7 mouse cellular contexts compared by ENCODE assay signal in the genomic region with DNA sequence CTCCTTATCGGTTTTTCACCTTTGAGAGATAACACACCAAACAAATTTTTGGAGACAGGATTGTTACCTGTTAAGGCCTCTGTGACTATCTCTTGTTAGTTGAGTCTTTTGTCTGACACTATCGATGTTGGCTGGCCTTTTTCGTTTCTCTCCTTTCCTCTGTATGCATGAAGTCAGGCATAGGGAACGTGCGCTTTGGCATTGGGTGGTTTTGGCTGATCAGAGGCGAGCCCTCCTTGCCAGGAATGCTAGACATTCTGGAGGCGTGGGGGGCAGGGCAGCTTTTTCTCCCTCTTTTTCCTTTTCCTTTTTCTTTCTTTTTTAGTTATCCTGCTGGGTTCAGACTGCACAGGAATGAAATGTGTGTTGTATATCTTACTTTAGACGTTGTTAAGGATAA. TPM values are rescaled to one million over a fixed set of nuclear protein-coding genes. Genes with fewer than 3 reads are reported as not detected.
DNase-seq lines count a peak whose midpoint lies in the region; ATAC-seq and TF ChIP-seq lines count a peak whose summit lies in the region.

No protein-coding gene starts in this region.

- dilution Hi-C loops in CH12.LX (cut with MboI; ENCODE audit: extremely low pct_ligation_motif_present, extremely low pct_unique_long_range_greater_than_20kb, low sequenced_read_pairs), result loop anchor here (25.0 kb wide), 1 partner anchor 144 kb away; no protein-coding TSS in a partner anchor

- peaks cover 18% of the 10 kb centered on the region for H3K79me2 ChIP-seq in CH12.LX (replicated peaks; ENCODE audit: control insufficient read depth, extremely low read depth, insufficient read depth, poor library complexity, severe bottlenecking)
- H3K79me2 ChIP-seq in liver, adult 2 months (ENCODE audit: control insufficient read depth, insufficient read depth, low read length), result peaks cover 10% of the 10 kb centered on the region; the same call in 1 of the 2 replicates

- H3K4me2 ChIP-seq in CH12.LX (ENCODE audit: insufficient read depth, low read depth, poor library complexity, severe bottlenecking), result peak overlapping the region; percentile 90
- H3K4me2 ChIP-seq in forebrain, embryonic 13.5 days, result peak overlapping the region; percentile 84
- H3K4me2 ChIP-seq in hindbrain, embryonic 14.5 days (replicated peaks), result peak overlapping the region; percentile 73

- no peak overlapping the region for H3K27ac ChIP-seq in CH12.LX (ENCODE audit: insufficient read depth, low read depth)
- no peak overlapping the region for H3K27ac ChIP-seq in forebrain, embryonic 13.5 days
- no peak overlapping the region for H3K27ac ChIP-seq in hindbrain, embryonic 14.5 days
- peak overlapping the region; percentile 81 for H3K27ac ChIP-seq in liver, adult 2 months (replicated peaks; ENCODE audit: insufficient read depth, low read depth, low read length)

- no peaks in the 10 kb centered on the region for H3K36me3 ChIP-seq in CH12.LX (replicated peaks in 1 of 2; ENCODE audit: control insufficient read depth in 1 of 2, insufficient read depth in 1 of 2, low read length in 1 of 2)
- H3K36me3 ChIP-seq in forebrain, embryonic 13.5 days (ENCODE audit: poor library complexity, severe bottlenecking), result no peaks in the 10 kb centered on the region
- no peaks in the 10 kb centered on the region for H3K36me3 ChIP-seq in hindbrain, embryonic 14.5 days (replicated peaks; ENCODE audit: control insufficient read depth, insufficient read depth)
- no peaks in the 10 kb centered on the region; the same call in 1 of the 2 replicates for H3K36me3 ChIP-seq in liver, adult 2 months (ENCODE audit: control insufficient read depth, insufficient read depth, low read length)

- in situ Hi-C loops in CH12.LX (cut with MboI; ENCODE audit: low pct_ligation_motif_present, low pct_unique_long_range_greater_than_20kb, low sequenced_read_pairs), result loop anchor here (5.0 kb wide), 1 partner anchor 134 kb away; no protein-coding TSS in a partner anchor

- no peak for TF ChIP-seq CTCF in CH12.LX (conservative IDR thresholded peaks at IDR 0.05 in 1 of 2, IDR thresholded peaks at IDR 0.05 in 1 of 2; ENCODE audit: low read depth in 2 of 2, low read length in 2 of 2)
- TF ChIP-seq CTCF in liver, adult 2 months (IDR thresholded peaks at IDR 0.05; ENCODE audit: low read depth, low read length), result no peak

- H3K4me1 ChIP-seq in CH12.LX (ENCODE audit: control insufficient read depth in 1 of 2, insufficient read depth in 2 of 2), result peaks cover 0 to 12% of the 10 kb centered on the region in 2 experiments; a peak in 2 of 4 replicates
- peaks cover 15% of the 10 kb centered on the region for H3K4me1 ChIP-seq in forebrain, embryonic 13.5 days
- H3K4me1 ChIP-seq in hindbrain, embryonic 14.5 days (replicated peaks; ENCODE audit: control insufficient read depth, insufficient read depth, low read length), result peaks cover 10% of the 10 kb centered on the region; the same call in 1 of the 2 replicates
- H3K4me1 ChIP-seq in liver, adult 2 months (ENCODE audit: control insufficient read depth, insufficient read depth, low read length), result peaks cover 19% of the 10 kb centered on the region; the same call in 1 of the 2 replicates

- no peak for DNase-seq in CH12.LX (ENCODE audit: extremely low read depth)
- peak; percentile 59 for DNase-seq in Muller cell, postnatal 12 days (ENCODE audit: inconsistent ontology term)
- DNase-seq in hindbrain, embryonic 14.5 days (ENCODE audit: low spot score), result no peak
- DNase-seq in liver, adult 2 months (ENCODE audit: extremely low read depth, low read depth, low spot score), result peak; percentile 97
- peak; percentile 30 for DNase-seq in neural tube, embryonic 10.5 days (ENCODE audit: extremely low spot score, low spot score)

- peak overlapping the region; percentile 74 to 99 (median 87) for H3K4me3 ChIP-seq in CH12.LX (replicated peaks in 1 of 3; ENCODE audit: low read depth in 2 of 3, low read length in 2 of 3, poor library complexity in 1 of 3)
- peak overlapping the region; percentile 48 for H3K4me3 ChIP-seq in forebrain, embryonic 13.5 days
- H3K4me3 ChIP-seq in hindbrain, embryonic 14.5 days (replicated peaks; ENCODE audit: low read length), result peak overlapping the region; percentile 40
- H3K4me3 ChIP-seq in liver, adult 2 months (ENCODE audit: insufficient read depth, low read depth, low read length), result peak overlapping the region; percentile 73

- no peak for ATAC-seq in forebrain, embryonic 13.5 days
- ATAC-seq in hindbrain, embryonic 14.5 days (ENCODE audit: low FRiP score), result no peak
- no peak for ATAC-seq in monocyte, adult 5-6 weeks (replicated peaks; ENCODE audit: insufficient number of reproducible peaks, low FRiP score, low TSS enrichment, poor library complexity, severe bottlenecking)

- no peak for TF ChIP-seq EP300 in CH12.LX (IDR thresholded peaks at IDR 0.05; ENCODE audit: low read length)

- peak overlapping the region; percentile 79 for H3K9ac ChIP-seq in CH12.LX (ENCODE audit: insufficient read depth, low read depth)
- H3K9ac ChIP-seq in forebrain, embryonic 13.5 days, result peak overlapping the region; percentile 1; the same call in 1 of the 2 replicates
- H3K9ac ChIP-seq in hindbrain, embryonic 14.5 days, result peak overlapping the region; percentile 47; the same call in 1 of the 2 replicates
- peak overlapping the region; percentile 47 for H3K9ac ChIP-seq in liver, adult 2 months (ENCODE audit: low read depth, low read length)

- no peaks in the 10 kb centered on the region for H3K9me3 ChIP-seq in CH12.LX (replicated peaks; ENCODE audit: low read length)
- no peaks in the 10 kb centered on the region for H3K9me3 ChIP-seq in forebrain, embryonic 13.5 days (replicated peaks)
- H3K9me3 ChIP-seq in hindbrain, embryonic 14.5 days (ENCODE audit: control insufficient read depth, low read length), result no peaks in the 10 kb centered on the region

- no peaks in the 10 kb centered on the region for H3K27me3 ChIP-seq in CH12.LX (replicated peaks)
- H3K27me3 ChIP-seq in forebrain, embryonic 13.5 days, result peaks cover 36% of the 10 kb centered on the region
- H3K27me3 ChIP-seq in hindbrain, embryonic 14.5 days (ENCODE audit: control insufficient read depth, insufficient read depth, low read length), result peaks cover 30% of the 10 kb centered on the region
- H3K27me3 ChIP-seq in liver, adult 2 months (ENCODE audit: control insufficient read depth, insufficient read depth, low read length), result no peaks in the 10 kb centered on the region

- 4% methylated on average over 8 of the region's 8 CpGs for WGBS in forebrain, embryonic 13.5 days
- 7% methylated on average over 8 of the region's 8 CpGs for WGBS in hindbrain, embryonic 14.5 days
- 2% methylated on average over 8 of the region's 8 CpGs for WGBS in liver, adult 2 months

- TF ChIP-seq RAD21 in CH12.LX (IDR thresholded peaks at IDR 0.05; ENCODE audit: low read depth, low read length), result no peak

- TF ChIP-seq POLR2A in CH12.LX (IDR thresholded peaks at IDR 0.05; ENCODE audit: low read depth, low read length), result no peak
- TF ChIP-seq POLR2A in liver, adult 2 months (IDR thresholded peaks at IDR 0.05; ENCODE audit: extremely low read depth, insufficient read depth, low read length), result no peak

TF ChIP-seq in CH12.LX, 34 proteins besides CTCF, POLR2A, EP300 and RAD21:
- TF ChIP-seq MXI1 (IDR thresholded peaks at IDR 0.05; ENCODE audit: low read depth, low read length), result 0 out of 2 replicates have a peak, but pooled peaks have one; percentile 14
- no peak for TF ChIP-seq KAT2A (IDR thresholded peaks at IDR 0.05; ENCODE audit: insufficient replicate concordance, low read length)
- no peak for TF ChIP-seq ZNF384 (IDR thresholded peaks at IDR 0.05; ENCODE audit: low read depth, low read length)
- TF ChIP-seq ZC3H11A (IDR thresholded peaks at IDR 0.05; ENCODE audit: low read depth, low read length), result no peak
- TF ChIP-seq POLR2AphosphoS2 (IDR thresholded peaks at IDR 0.05; ENCODE audit: low read depth, low read length), result no peak
- TF ChIP-seq BHLHE40 (IDR thresholded peaks at IDR 0.05; ENCODE audit: low read depth, low read length), result 0 out of 2 replicates have a peak, but pooled peaks have one; percentile 32
- TF ChIP-seq MAX (IDR thresholded peaks at IDR 0.05; ENCODE audit: low read length), result no peak

RNA-seq across cellular contexts. Expression of a gene that starts 16.3 kb away (rescaled TPM):
- total RNA-seq in CH12.LX (2012; rRNA removed) (24.1 and 37.0 TPM in 2 replicates), CH12.LX (2014; rRNA removed) (45.8 and 53.7 TPM in 2 replicates)
- polyA plus RNA-seq in CH12.LX (2012; ENCODE audit: insufficient read length, low read depth), result 17.8 and 19.7 TPM in 2 replicates
- polyA plus RNA-seq in forebrain, embryonic 13.5 days (2015; fragmentation: Nextera tagmentation; extraction: Ambion mirVana), result 9.6 and 11.5 TPM in 2 replicates
- polyA plus RNA-seq in hindbrain, embryonic 14.5 days (2014; fragmentation: Nextera tagmentation; extraction: Ambion mirVana), result 36.7 and 39.3 TPM in 2 replicates
- 60.5 and 68.4 TPM in 2 replicates for total RNA-seq in liver, adult 2 months (2014; rRNA removed)
- 12.2 and 16.4 TPM in 2 replicates for polyA plus RNA-seq in liver, adult 2 months (2012; rRNA removed)
- total RNA-seq in monocyte, adult 5-6 weeks (2017), result 0.96 to 2.4 TPM (median 1.7 TPM) in 3 replicates

Comparison
In these comparisons a context has a peak if more than half of its experiments do, and no peak if none do; other contexts are left out.
1. DNase-seq: peak in Muller cell, postnatal 12 days (single experiment), liver, adult 2 months (single experiment) and neural tube, embryonic 10.5 days (single experiment); none in CH12.LX (single experiment) and hindbrain, embryonic 14.5 days (single experiment).
2. H3K9ac ChIP-seq: peak in every context shown above with its lines; median percentile 79 in CH12.LX; 47 in hindbrain, embryonic 14.5 days; 47 in liver, adult 2 months; 1 in forebrain, embryonic 13.5 days.
3. Peak in every context shown above with its lines, with median percentiles within 50 percentile points of each other: H3K4me2 ChIP-seq and H3K4me3 ChIP-seq.